Mouse (Mus musculus) gastrocnemius, adult 8-10 months (tissue): ENCODE data around the gene Gper1. TPM values are rescaled to one million over a fixed set of nuclear protein-coding genes. Genes with fewer than 3 reads are reported as not detected.
"Not testable (repeated sequence)": the region's sequence is repeated elsewhere in the genome, so short reads cannot be mapped to it uniquely, and the experiment has no call there.

Experiments
- DNase-seq, 2 experiments: peaks; one replicate each; pipeline ENCODE4 v3.0.0; 2022; ENCODE audit warnings: low spot score in 2 of 2
- total RNA-seq, 4 experiments: library from RNA; stranded (reverse); gene quantifications; 2 replicates each; pipeline ENCODE4 v1.2.4; 2022

The Gper1 gene
- total RNA-seq, 4 experiments from 2014 or later: 0.24 to 0.77 (median 0.61) TPM

- DNase-seq: not testable (repeated sequence)
These were observed 32.4 kb upstream of the Gper1 start for GRCm38 (mm10) chr5:139390324-139391119.

- no peak for DNase-seq
These were observed 31.5 kb upstream of the Gper1 start for GRCm38 (mm10) chr5:139391309-139391990.

- DNase-seq: no peak
These were observed 30.4 kb upstream of the Gper1 start for GRCm38 (mm10) chr5:139392219-139393196.

- DNase-seq: no peak
These were observed 29.8 kb upstream of the Gper1 start for GRCm38 (mm10) chr5:139393197-139393588.

- DNase-seq: no peak
These were observed 28.6 kb upstream of the Gper1 start for GRCm38 (mm10) chr5:139394399-139394798.

GRCm38 (mm10) chr5:139395528-139395927, 27.4 kb upstream of the Gper1 start:
- no peak for DNase-seq

GRCm38 (mm10) chr5:139397359-139397916, 25.5 kb upstream of the Gper1 start:
- DNase-seq: no peak

- DNase-seq: peak; percentile 95 to 97
These were observed 24.8 kb upstream of the Gper1 start for GRCm38 (mm10) chr5:139397959-139398753.

- no peak for DNase-seq
These were observed 24.2 kb upstream of the Gper1 start for GRCm38 (mm10) chr5:139398786-139399185.

GRCm38 (mm10) chr5:139399991-139400390, 23.0 kb upstream of the Gper1 start:
- DNase-seq: no peak

- DNase-seq: no peak
These were observed 20.8 kb upstream of the Gper1 start for GRCm38 (mm10) chr5:139402106-139402505.

- DNase-seq: no peak
These were observed 19.2 kb upstream of the Gper1 start for GRCm38 (mm10) chr5:139403692-139404260.

- DNase-seq: no peak
These were observed 18.1 kb upstream of the Gper1 start, which contains the start of gene C130050O18Rik for GRCm38 (mm10) chr5:139404801-139405401. TSS of gene C130050O18Rik (plus strand) at chr5:139405280.

GRCm38 (mm10) chr5:139405478-139405877, 17.5 kb upstream of the Gper1 start:
- no peak for DNase-seq

GRCm38 (mm10) chr5:139405953-139406352, 17.0 kb upstream of the Gper1 start:
- no peak for DNase-seq

GRCm38 (mm10) chr5:139407121-139407885, 15.6 kb upstream of the Gper1 start:
- peak in 1 of 2 experiments; percentile 62 for DNase-seq

GRCm38 (mm10) chr5:139408511-139408910, 14.4 kb upstream of the Gper1 start:
- DNase-seq: no peak

- peak; percentile 75 to 84 for DNase-seq
These were observed 13.5 kb upstream of the Gper1 start for GRCm38 (mm10) chr5:139409412-139409811.

GRCm38 (mm10) chr5:139410056-139410455, 12.9 kb upstream of the Gper1 start:
- no peak for DNase-seq
